In the genomic region with DNA sequence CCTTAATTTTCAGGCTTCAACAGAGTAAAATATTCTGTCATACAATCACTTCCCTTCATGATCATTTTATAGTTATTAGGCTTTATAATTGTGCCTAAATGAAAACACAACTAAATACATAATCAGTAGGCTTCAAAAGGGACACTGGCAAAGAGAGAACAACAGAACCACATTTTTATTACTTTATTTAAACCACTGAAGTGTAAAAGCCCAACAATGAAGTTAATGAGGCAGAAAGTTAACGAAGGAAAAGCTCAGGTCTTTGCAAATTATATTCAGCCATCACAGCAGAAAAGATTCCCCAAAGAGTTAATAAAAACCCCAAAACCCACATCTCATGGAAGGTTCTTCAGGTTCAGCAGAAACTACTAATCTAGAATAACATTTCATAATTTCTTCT, we compare ENCODE assay signal across 20 mouse cellular contexts.
"Had no signal": no experiment of that assay in that cellular context is flagged by ENCODE, and none has a peak within 500 bp of the region (broad histone marks: within the 10 kb centered on the region; RNA-seq: fewer than 3 reads in every experiment).

No protein-coding gene starts in this region.

- H3K27me3 ChIP-seq: liver, embryonic 15.5 days; lung, embryonic 15.5 days; megakaryocyte, embryonic 14.5 days; midbrain, embryonic 13.5 days; midbrain, embryonic 15.5 days; neural tube, embryonic 13.5 days; neural tube, embryonic 15.5 days had no signal

- H3K4me2 ChIP-seq: liver, embryonic 15.5 days; lung, embryonic 15.5 days; midbrain, embryonic 11.5 days; midbrain, embryonic 13.5 days; midbrain, embryonic 15.5 days; neural tube, embryonic 13.5 days; neural tube, embryonic 15.5 days had no signal

- H3K9me3 ChIP-seq: liver, embryonic 15.5 days; lung, embryonic 15.5 days; megakaryocyte, embryonic 14.5 days; midbrain, embryonic 13.5 days; midbrain, embryonic 15.5 days; neural tube, embryonic 13.5 days; neural tube, embryonic 15.5 days had no signal

- H3K27ac ChIP-seq: liver, embryonic 15.5 days; lung, embryonic 15.5 days; macrophage; midbrain, embryonic 13.5 days; midbrain, embryonic 15.5 days; neural tube, embryonic 13.5 days; neural tube, embryonic 15.5 days had no signal

- H3K4me1 ChIP-seq: liver, embryonic 15.5 days; lung, embryonic 15.5 days; megakaryocyte, embryonic 14.5 days; midbrain, embryonic 13.5 days; midbrain, embryonic 15.5 days; neural tube, embryonic 13.5 days; neural tube, embryonic 15.5 days had no signal

- H3K4me3 ChIP-seq: liver, embryonic 15.5 days; lung, embryonic 15.5 days; megakaryocyte, embryonic 14.5 days; midbrain, embryonic 13.5 days; midbrain, embryonic 15.5 days; neural tube, embryonic 13.5 days; neural tube, embryonic 15.5 days had no signal

- H3K36me3 ChIP-seq: liver, embryonic 15.5 days; midbrain, embryonic 15.5 days had no signal

- DNase-seq: liver, postnatal 0 days; lung, adult 2 months; lung, postnatal 14 days; lung, postnatal 36 days; right cerebral cortex, postnatal 25 days; right cerebral cortex, postnatal 4 days; spleen, adult 18-20 months; thymus, adult 18-20 months; thymus, postnatal 14 days; thymus, postnatal 36 days had no signal

- H3K9ac ChIP-seq: liver, embryonic 15.5 days; liver, postnatal 0 days; lung, embryonic 15.5 days; midbrain, embryonic 13.5 days; midbrain, embryonic 15.5 days; neural tube, embryonic 13.5 days; neural tube, embryonic 15.5 days had no signal

- ATAC-seq: liver, postnatal 0 days; lung, postnatal 0 days; midbrain, embryonic 13.5 days; midbrain, embryonic 15.5 days had no signal
